Mouse (Mus musculus) forebrain, embryonic 10.5 days (tissue): ENCODE measurements around the gene 1810010D01Rik. TPM values are rescaled to one million over a fixed set of nuclear protein-coding genes. Genes with fewer than 3 reads are reported as not detected.
A peak's percentile ranks its signal among the peaks of the same experiment; 100 is the strongest.

Source experiments
- DNase-seq: peaks from one replicate; pipeline ENCODE4 v3.0.0-alpha.2; 2017; ENCODE audit warnings: low spot score; ENCODE audit errors: extremely low spot score
- H3K27ac ChIP-seq: fragments of 300-500 bp; sonication (generic); 2 replicates; pipeline ENCODE4 v1.5.1; 2016; ENCODE audit warnings: mild to moderate bottlenecking
- H3K27me3 ChIP-seq: fragments of 300-500 bp; sonication (generic); 2 replicates; pipeline ENCODE4 v1.6.1; 2016; ENCODE audit warnings: mild to moderate bottlenecking; ENCODE audit not compliant: poor library complexity, severe bottlenecking
- H3K36me3 ChIP-seq: fragments of 300-500 bp; sonication (generic); replicated peaks from 2 replicates; pipeline ENCODE4 v1.6.1; 2016; ENCODE audit warnings: mild to moderate bottlenecking, moderate library complexity
- H3K4me1 ChIP-seq: fragments of 300-500 bp; sonication (generic); 2 replicates; pipeline ENCODE4 v1.6.1; 2016
- H3K4me3 ChIP-seq: fragments of 300-500 bp; sonication (generic); 2 replicates; pipeline ENCODE4 v1.5.1; 2016; ENCODE audit warnings: mild to moderate bottlenecking, moderate library complexity
- H3K9me3 ChIP-seq: fragments of 300-500 bp; sonication (generic); 2 replicates; pipeline ENCODE4 v1.6.1; 2016; ENCODE audit warnings: mild to moderate bottlenecking, moderate library complexity
- WGBS: fragments of 180-500 bp; shearing (Covaris S2); methylation state at CpG from one replicate; pipeline ENCODE4 v1.1.7; 2016; 5-methylcytosine and 5-hydroxymethylcytosine counted together
- polyA plus RNA-seq: library from polyadenylated mRNA; unstranded; fragments of >200 nt; fragmentation: Nextera tagmentation; extraction: Ambion mirVana; gene quantifications from 2 replicates; pipeline ENCODE4 v1.2.1, GENCODE M21; 2016

Gene 1810010D01Rik
- polyA plus RNA-seq, 1 experiment from 2014 or later = 0.16 TPM

DNA sequence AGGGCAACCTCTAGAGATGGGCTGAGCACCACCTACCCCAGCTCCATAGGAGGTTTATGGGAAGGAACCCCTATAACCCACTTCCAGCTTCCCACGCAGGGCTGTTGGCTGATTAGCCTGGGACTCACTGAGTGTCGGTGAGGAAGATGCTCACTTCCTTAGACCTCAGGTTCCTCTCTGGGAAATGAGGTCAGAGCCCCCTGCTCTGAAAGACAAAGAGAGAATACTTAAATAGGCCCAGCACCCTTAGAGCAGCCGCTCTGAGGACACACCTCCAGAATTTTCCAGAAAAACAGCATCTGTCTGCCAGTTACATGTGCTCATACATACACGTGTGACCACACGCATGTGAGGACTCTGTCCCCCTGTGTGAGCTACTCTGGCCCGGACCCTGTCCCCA is 1.1 kb downstream of the 1810010D01Rik start:
- Histone ChIP-seq H3K36me3 (no peaks in the 10 kb centered on the region), H3K4me1 (peaks cover 62% of the 10 kb centered on the region), H3K4me3 (peak overlapping the region; percentile 39; the same call in 1 of the 2 replicates), H3K27me3 (no peaks in the 10 kb centered on the region), H3K27ac (peak overlapping the region; percentile 98), H3K9me3 (no peaks in the 10 kb centered on the region)
- WGBS = 53% methylated on average over 6 of the region's 6 CpGs
- DNase-seq = no peak

GRCm38 (mm10) chr7:145206056-145206610 is 1.8 kb downstream of the 1810010D01Rik start:
- 1% methylated on average over 34 of the region's 34 CpGs for WGBS
- H3K4me1 ChIP-seq = peaks cover 55% of the 10 kb centered on the region
- DNase-seq = peak; percentile 91
- no peaks in the 10 kb centered on the region for H3K36me3 ChIP-seq
- no peaks in the 10 kb centered on the region for H3K27me3 ChIP-seq
- H3K27ac ChIP-seq = peak overlapping the region; percentile 98
- peaks cover 6% of the 10 kb centered on the region; the same call in 1 of the 2 replicates for H3K9me3 ChIP-seq
- H3K4me3 ChIP-seq = peak overlapping the region; percentile 39

GRCm38 (mm10) chr7:145205363-145205902 is 2.5 kb downstream of the 1810010D01Rik start:
- H3K27me3 ChIP-seq = no peaks in the 10 kb centered on the region
- no peak for DNase-seq
- peaks cover 7% of the 10 kb centered on the region; the same call in 1 of the 2 replicates for H3K9me3 ChIP-seq
- no peaks in the 10 kb centered on the region for H3K36me3 ChIP-seq
- H3K4me1 ChIP-seq = peaks cover 48% of the 10 kb centered on the region
- H3K27ac ChIP-seq = peak overlapping the region; percentile 98
- peak overlapping the region; percentile 39 for H3K4me3 ChIP-seq
- WGBS = 81% methylated on average over 4 of the region's 4 CpGs

GRCm38 (mm10) chr7:145199711-145200110 is 8.2 kb downstream of the 1810010D01Rik start:
- Histone ChIP-seq H3K27ac (0 out of 2 replicates have a peak overlapping the region, but pooled peaks have one; percentile 35), H3K9me3 (peaks cover 7% of the 10 kb centered on the region; the same call in 1 of the 2 replicates), H3K27me3 (no peaks in the 10 kb centered on the region), H3K36me3 (no peaks in the 10 kb centered on the region), H3K4me3 (no peak overlapping the region), H3K4me1 (peaks cover 39% of the 10 kb centered on the region)
- DNase-seq = no peak
- WGBS = 63% methylated on average over 2 of the region's 2 CpGs

GRCm38 (mm10) chr7:145198223-145198714 is 9.7 kb downstream of the 1810010D01Rik start:
- 77% methylated on average over 4 of the region's 4 CpGs for WGBS
- no peaks in the 10 kb centered on the region for H3K27me3 ChIP-seq
- peaks cover 37% of the 10 kb centered on the region for H3K4me1 ChIP-seq
- no peak for DNase-seq
- H3K36me3 ChIP-seq = no peaks in the 10 kb centered on the region
- H3K9me3 ChIP-seq = peaks cover 7% of the 10 kb centered on the region; the same call in 1 of the 2 replicates
- H3K4me3 ChIP-seq = no peak overlapping the region
- H3K27ac ChIP-seq = peak overlapping the region; percentile 72

- no peak for DNase-seq
- 55% methylated on average over 3 of the region's 3 CpGs for WGBS
- H3K4me3 ChIP-seq = no peak overlapping the region
- no peaks in the 10 kb centered on the region for H3K36me3 ChIP-seq
- H3K4me1 ChIP-seq = peaks cover 37% of the 10 kb centered on the region
- peaks cover 7% of the 10 kb centered on the region; the same call in 1 of the 2 replicates for H3K9me3 ChIP-seq
- peak overlapping the region; percentile 72 for H3K27ac ChIP-seq
- H3K27me3 ChIP-seq = no peaks in the 10 kb centered on the region
Measured at GRCm38 (mm10) chr7:145197711-145198110, 10.2 kb downstream of the 1810010D01Rik start.

DNA sequence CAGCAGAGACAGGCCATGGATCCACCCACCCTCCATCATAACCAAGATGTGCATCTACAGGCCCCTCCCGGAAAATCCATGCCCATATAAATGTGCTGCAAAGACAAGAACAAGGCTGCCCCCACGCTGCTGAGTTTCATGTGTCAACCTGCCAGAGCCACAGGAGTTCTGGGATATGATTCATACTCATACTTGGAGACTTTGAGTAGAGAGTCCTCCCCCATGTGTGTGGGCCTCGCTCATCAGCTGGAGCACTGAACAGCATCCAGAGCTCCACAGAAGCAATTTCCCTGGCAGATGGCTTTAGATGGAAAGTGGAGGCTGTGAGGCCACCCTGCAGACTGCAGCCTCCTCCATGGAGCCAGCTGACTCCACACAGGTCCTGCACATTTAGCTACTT is 10.9 kb downstream of the 1810010D01Rik start:
- H3K4me3 ChIP-seq = no peak overlapping the region
- H3K4me1 ChIP-seq = peaks cover 37% of the 10 kb centered on the region
- no peaks in the 10 kb centered on the region for H3K36me3 ChIP-seq
- H3K27ac ChIP-seq = 0 out of 2 replicates have a peak overlapping the region, but pooled peaks have one; percentile 2
- DNase-seq = no peak
- WGBS = 89% methylated on average over 3 of the region's 3 CpGs
- H3K27me3 ChIP-seq = no peaks in the 10 kb centered on the region
- peaks cover 7% of the 10 kb centered on the region; the same call in 1 of the 2 replicates for H3K9me3 ChIP-seq

DNA sequence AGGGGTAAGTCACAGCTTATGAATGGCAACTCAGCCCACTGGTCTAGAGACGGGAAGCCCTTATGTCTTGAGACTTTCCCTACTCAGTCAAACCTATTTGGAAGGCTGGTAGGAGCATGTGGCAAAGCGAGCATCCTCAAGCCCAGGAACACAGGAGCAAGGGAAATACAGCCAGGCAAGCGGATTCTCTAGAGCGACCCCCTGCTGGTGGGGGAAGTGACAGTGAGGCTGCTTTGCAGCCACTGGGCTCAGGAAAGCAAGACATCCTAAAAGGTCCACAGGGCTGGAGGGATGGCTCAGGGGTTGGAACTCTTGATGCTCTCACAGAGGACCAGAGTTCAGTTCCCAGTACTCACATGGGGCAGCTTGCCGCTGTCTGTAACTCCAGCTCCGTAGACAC is 11.6 kb downstream of the 1810010D01Rik start:
- peak overlapping the region; percentile 26; the same call in 1 of the 2 replicates for H3K27ac ChIP-seq
- no peak for DNase-seq
- WGBS = 80% methylated on average over 6 of the region's 6 CpGs
- H3K27me3 ChIP-seq = no peaks in the 10 kb centered on the region
- H3K4me3 ChIP-seq = no peak overlapping the region
- H3K4me1 ChIP-seq = peaks cover 37% of the 10 kb centered on the region
- no peaks in the 10 kb centered on the region for H3K36me3 ChIP-seq
- H3K9me3 ChIP-seq = peaks cover 3% of the 10 kb centered on the region; the same call in 1 of the 2 replicates

DNA sequence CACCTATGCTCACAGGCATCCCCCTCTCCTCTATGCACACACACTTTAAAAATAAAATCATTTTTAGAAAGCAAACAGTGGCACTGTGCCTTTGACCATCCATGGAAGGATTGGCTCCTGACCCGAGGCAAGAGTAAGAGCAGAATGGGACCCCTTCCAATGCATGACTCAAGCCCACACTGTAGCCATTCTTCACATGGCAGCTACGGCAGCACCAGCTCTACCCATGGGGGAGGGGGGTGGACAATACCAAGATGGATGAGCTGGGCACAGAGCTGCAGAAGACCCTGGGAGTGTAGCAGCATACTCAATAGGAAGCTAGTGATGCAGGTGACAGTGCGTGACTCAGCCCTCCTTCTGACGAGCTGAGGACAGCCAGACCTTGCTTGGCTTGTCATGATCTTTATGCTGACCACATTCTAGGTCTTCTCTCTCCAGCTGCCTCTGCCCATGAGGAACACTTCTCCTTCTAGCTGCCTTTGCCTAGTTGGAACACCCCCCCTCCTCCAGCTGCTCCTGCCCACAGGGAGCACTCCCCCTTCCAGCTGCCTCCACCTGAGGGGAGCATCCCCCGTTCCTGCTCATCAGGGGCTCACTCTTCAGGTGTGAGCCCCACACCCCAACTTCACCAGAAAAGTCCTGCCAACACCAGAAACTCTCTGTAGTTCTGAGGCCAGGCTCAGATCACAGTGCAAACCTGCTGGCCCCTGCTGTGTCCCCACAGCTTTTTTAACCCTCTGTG is 12.6 kb downstream of the 1810010D01Rik start:
- Histone ChIP-seq H3K4me1 (peaks cover 37% of the 10 kb centered on the region), H3K36me3 (no peaks in the 10 kb centered on the region), H3K27me3 (0 out of 2 replicates have a peak, but pooled peaks cover 5% of the 10 kb centered on the region), H3K9me3 (no peaks in the 10 kb centered on the region), H3K27ac (peak overlapping the region; percentile 48), H3K4me3 (no peak overlapping the region)
- no peak for DNase-seq
- WGBS = 75% methylated on average over 5 of the region's 5 CpGs

DNA sequence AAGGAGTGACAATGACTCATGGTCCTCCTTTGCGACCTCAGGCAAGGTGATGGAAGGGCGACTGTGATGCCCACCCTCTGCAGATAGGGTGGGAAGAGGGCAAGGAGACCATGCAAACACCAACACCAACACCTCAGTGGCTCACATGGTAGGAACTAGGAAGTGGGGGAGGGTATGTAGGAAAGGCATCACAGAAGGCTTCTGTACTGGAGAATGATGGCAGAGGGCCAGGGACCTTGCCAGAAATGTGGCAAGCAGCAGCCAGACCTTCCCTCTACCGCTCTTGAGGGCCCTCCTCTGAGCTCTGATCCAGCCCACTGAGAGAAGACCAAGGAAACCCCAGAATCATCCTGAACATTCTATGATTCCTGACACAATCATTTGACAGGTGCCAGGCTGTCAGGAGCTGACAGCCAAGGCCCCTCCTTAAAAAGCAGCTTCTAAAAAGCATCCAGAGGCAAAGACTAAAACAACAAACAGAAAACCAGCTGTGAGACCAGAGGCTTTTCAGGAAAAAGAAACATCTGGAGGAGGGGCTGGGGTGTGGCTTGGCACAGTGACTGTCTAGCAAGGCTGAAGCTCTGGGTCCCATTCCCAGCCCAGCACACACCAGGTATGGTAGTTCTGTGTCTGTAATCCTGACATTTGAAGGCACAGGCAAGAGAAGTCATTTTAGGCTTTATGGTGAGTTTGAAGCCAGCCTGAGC is 13.3 kb downstream of the 1810010D01Rik start:
- Histone ChIP-seq H3K4me3 (no peak overlapping the region), H3K27ac (peak overlapping the region; percentile 48), H3K4me1 (peaks cover 34% of the 10 kb centered on the region), H3K27me3 (0 out of 2 replicates have a peak, but pooled peaks cover 5% of the 10 kb centered on the region), H3K9me3 (no peaks in the 10 kb centered on the region), H3K36me3 (no peaks in the 10 kb centered on the region)
- WGBS = 85% methylated on average over 3 of the region's 3 CpGs
- no peak for DNase-seq

DNA sequence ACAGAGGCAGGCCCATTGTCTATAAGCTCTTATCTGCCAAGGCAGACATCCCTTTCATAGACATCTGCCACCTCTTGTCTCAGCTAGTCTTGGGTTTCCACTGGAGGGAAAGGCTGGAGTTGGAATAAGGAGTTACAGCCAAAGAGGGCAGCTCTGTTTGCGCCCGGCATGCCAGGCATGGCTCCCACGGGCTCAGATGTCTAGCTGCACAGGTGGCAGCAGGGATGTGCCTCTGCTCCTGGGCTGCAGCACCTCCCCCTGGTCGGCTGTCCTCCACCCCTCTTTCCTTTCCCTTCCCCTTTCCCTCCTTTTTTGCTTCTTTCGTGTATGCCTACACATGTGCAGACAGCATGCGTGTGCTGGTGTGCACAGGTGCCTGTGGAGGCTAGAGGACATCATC is 15.1 kb downstream of the 1810010D01Rik start:
- Histone ChIP-seq H3K27me3 (0 out of 2 replicates have a peak, but pooled peaks cover 5% of the 10 kb centered on the region), H3K27ac (peak overlapping the region; percentile 22; the same call in 1 of the 2 replicates), H3K36me3 (no peaks in the 10 kb centered on the region), H3K4me1 (peaks cover 29% of the 10 kb centered on the region), H3K9me3 (no peaks in the 10 kb centered on the region), H3K4me3 (no peak overlapping the region)
- no peak for DNase-seq
- 80% methylated on average over 6 of the region's 6 CpGs for WGBS

DNA sequence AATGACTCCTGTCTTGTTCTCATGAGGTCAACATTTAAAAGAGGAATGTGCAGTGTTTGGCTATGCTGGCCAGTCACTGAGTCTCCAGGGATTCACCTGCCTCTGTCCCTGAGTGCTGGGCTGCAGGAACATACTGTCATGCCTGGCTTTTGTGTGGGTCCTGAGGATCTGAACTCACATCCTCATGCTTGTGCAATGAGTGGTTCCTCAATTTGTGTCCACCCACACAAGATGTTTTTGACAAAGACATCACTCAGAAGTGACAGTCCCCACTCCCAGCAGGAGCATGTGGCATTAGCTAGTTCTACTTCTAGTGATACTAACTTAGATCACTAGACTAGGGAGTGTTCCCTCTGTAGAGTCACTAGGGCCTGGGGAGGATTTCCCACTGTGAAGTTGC is 17.4 kb downstream of the 1810010D01Rik start:
- Histone ChIP-seq H3K4me3 (no peak overlapping the region), H3K4me1 (peaks cover 19% of the 10 kb centered on the region), H3K36me3 (no peaks in the 10 kb centered on the region), H3K27me3 (0 out of 2 replicates have a peak, but pooled peaks cover 5% of the 10 kb centered on the region), H3K9me3 (no peaks in the 10 kb centered on the region), H3K27ac (peak overlapping the region; percentile 2; the same call in 1 of the 2 replicates)
- no peak for DNase-seq
